Mouse (Mus musculus) ES-E14 (cell line): ENCODE results near the gene Far2.

Source experiments
- HCFC1 ChIP-seq: IDR thresholded peaks from 2 replicates; pipeline ENCODE4 v1.6.1; 2012; ENCODE audit warnings: low read length, inconsistent platforms, borderline replicate concordance; ENCODE audit not compliant: insufficient read depth
- MAFK ChIP-seq: IDR thresholded peaks from 2 replicates; pipeline ENCODE4 v1.6.1; 2014; ENCODE audit warnings: mild to moderate bottlenecking, low read depth, low read length, inconsistent platforms; ENCODE audit not compliant: insufficient read depth

- TF ChIP-seq MAFK = no peak
- TF ChIP-seq HCFC1 = no peak
These were observed 58.7 kb downstream of the Far2 start for GRCm38 (mm10) chr6:148105722-148106268.
